Mouse (Mus musculus): ENCODE data around the gene Gm20388.

Gm20388 gene

DNA sequence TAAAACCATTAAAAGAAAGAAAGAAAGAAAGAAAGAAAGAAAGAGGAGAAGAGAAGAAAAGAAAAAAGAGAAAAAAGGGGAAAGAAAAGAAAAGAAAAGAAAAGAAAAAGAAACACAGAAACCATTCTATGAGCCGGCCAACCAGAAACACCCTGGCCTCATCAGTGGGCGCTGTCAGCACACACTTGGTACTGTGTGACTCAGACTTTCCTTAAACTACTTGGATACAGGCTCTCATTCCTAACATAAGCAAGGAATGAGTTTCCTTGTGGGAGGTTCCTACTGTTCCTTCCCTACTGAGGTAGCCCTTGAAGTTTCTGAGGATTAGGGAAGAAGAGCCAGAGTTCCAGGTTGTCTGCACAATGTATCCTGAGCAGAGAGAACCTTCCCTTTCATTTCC is 3420.7 kb downstream of the Gm20388 start:
- no peak for DNase-seq

DNA sequence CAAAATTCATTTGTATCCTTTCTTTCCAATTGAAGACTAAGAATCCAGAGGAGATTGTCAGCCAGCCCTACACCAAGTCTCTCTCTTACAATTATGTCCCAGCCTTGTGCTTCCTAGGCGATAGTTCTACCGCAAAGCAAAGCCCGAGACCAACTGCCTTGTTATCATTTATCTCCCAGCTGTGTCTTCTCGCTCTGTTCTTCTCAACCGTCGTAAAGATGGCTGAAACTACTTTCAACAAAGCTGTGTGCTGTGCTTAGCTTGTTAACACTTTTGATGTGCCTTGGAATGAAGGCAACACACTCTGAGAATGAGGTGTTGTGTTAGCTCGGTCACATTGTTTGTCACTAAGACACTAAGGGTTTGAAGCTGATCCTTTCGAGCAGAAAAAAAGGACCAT is 3421.2 kb downstream of the Gm20388 start:
- DNase-seq, result no peak

DNA sequence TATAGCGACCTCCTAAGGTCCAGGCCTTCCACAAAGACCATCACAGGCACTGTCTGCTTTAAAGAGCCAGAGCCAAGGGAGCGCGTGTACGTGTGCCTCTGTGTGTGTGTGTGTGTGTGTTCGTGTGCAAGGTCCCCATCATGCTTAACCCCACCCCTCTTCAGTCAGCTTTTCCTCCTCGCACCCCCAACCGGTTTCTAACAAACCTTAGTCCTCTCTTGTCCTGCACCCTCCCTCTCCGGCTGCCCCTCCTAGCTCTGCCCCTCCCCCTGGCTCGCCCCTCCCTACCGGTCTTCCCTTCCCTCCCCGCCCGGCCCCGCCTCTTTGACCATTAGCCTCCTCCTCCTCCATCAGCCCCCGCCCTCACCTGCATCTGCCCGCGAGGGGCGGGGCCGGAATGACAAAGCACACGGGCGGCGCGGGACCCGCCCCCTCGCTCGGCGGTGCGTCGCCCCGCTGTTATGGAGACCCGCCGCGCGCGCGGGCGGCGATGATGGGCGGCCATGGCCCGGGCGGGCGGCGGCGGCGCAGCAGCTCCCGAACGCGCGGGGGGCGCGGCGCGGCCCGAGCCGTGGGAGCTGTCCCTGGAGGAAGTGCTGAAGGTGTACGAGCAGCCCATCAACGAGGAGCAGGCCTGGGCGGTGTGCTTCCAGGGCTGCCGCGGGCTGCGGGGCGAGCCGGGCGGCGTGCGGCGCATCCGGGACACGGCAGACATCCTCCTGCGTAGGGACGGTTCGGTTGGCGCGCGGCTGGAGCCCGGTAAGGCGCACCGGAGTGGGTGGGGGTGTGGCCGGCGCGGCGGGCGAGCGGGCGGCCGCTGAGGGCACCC is 3421.8 kb downstream of the Gm20388 start, which contains the start of gene Spire2:
Spire2 (plus strand) TSS at position 452 of the 829 bp plus-strand sequence.
- peak; percentile 94 for DNase-seq

DNA sequence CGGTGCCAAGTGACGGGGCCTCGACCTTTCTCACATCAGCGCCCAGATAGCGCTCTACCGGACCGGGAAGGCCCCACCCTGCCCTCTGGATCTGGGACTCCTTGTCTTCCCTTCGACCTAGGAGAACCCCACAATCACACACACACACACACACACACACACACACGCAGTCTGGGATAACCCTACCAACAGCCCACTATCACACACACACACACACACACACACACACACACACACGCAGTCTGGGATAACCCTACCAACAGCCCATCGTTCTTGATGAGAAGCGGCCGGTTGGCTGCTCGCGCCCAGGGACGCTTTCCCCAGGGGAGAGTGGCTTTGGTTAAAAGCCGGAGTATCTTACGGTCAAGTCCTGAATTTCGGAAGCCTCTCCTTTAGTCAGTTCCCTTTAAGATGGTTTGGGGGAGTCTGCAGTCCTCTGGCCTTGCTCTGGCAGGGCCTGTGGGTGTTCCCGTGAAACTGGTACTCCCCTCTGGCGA is 3422.5 kb downstream of the Gm20388 start:
- DNase-seq, result peak; percentile 40

DNA sequence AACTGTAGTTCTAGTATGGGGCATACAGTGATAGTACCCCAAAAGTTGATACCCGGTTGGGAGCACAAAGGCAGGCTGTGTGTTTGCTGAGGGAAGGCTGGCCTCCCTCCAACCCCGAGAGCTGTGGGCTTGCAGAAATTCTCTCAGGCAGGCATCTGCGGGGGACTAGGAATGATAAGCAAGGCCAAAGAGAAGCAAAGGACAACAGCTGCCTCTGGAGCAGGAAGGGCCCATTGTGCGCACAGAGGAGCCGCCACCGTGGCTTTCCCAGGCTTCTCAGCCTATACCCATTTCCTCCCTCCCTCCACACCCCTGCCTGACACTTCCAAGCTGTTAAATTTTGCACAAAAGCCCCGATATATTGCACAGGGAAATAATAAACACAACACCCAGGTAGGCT is 3423.2 kb downstream of the Gm20388 start:
- no peak for DNase-seq

DNA sequence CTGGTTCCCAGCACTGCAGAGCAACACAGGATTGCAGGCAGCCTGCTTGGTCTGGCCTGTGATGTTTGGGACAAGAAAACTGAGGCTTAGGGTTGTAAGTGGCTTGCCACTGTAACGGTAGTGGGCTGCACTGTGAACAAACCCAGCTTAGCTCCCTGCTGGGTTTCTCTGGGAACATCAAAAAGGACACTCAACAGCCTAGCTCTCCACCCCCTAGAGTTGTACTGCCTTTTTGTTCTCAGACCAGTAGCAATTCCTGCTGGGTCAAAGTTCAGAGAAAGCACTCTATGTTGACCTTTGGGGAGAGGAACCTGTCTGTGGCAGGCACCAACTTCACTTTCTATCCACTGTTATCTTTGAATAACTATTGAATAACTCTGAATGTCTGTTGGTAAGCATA is 3423.8 kb downstream of the Gm20388 start:
- DNase-seq, result no peak

DNA sequence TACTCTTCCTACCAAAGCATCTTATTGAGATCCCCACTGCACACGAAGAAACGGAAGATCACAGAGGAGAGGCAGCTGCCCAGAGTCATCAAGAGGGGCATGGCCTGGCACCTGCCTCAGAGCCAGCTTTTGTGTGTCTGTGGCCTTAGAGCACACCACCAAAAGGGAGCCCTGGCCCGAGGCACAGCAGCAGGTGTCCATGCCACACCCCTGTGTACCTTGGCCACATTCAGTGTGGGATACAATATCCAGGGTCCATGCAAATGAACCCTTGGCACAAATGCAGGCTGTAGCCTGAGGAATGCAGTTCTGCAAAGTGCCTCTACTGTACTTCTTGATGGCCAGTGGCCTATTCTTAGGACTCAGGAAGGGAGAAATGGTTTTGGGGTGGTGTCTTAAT is 3426.8 kb downstream of the Gm20388 start:
- DNase-seq, result no peak

DNA sequence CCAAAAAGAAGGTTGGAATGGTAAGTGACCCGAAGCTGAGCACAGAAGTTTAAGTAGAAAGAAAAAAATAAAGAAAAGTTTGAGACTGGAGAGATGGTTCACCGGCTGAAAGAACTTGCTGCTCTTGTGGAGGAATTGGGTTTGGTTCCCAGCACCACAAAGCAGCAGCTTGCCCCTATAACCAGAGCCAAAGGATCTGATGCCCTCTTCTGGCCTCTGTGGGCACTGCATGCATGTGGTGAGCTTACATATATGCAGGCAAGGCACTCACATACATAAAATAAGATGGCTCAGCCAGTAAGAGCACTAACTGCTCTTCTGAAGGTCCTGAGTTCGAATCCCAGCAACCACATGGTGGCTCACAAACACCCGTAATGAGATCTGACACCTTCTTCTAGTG is 3429.4 kb downstream of the Gm20388 start:
- DNase-seq, result no peak

DNA sequence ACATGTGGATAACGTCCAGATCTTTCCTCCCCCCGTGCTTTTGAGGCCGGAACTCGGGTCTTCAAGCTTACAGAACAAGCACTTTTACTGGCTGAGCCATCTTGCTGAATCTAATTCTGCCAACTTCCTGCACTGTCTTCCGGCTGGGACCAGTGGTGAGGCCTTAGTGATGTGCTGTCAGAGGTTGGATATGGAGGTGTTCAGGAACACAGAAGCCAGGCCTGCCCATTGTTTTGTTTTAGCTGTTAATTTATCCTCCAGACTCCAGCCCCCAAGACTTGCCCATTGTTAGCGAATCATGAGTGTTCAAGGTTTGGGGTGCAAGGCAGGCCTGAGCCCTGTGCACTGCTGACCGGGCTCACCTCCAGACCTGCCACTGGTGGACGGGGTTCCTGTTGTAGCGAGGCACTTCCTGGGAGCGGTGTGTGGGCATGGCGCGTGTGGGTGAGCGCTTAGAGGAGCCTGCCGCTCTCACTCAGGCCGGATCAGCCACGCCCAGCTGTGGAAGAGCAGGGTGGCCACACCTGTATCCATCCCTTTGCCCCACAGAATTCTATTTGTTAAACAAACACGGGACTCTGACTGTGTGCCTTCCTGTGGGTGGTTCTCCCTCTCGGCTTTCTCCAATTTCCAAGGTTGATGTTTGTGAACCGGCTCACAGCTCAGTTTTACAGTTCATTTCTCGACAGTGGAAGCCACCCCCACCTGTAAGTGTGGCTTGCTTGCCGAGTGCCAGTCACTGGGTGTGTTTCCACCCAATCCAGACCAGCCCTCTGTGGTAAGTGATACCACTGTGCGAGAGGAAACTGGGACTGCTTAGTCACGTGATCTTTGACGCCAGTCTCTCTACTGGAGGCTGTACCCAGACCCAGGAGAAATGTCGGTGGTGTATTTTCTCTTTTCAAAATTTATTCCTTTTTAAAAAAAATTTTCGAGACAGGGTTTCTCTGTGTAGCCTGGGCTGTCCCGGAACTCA is 3430.7 kb downstream of the Gm20388 start:
- no peak for DNase-seq

DNA sequence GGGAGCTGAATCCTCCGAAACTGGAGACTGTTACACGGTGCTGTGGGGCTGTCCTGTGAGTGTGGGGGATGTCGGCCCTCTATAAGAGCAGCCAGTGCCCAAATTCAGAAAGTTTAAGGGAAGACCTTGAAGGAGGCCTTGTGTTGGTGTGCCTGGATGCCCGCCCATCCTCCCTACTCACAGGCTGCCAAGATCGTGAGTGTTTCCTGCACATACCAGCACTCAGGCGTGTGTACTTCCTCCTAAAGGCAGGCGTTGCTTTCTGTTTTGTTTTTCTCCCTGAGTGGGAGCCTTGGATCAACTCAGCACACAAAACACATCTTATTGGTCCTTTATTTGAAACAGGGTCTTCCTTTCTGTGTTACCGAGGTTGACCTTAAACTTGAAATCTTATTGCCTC is 3431.6 kb downstream of the Gm20388 start:
- no peak for DNase-seq

DNA sequence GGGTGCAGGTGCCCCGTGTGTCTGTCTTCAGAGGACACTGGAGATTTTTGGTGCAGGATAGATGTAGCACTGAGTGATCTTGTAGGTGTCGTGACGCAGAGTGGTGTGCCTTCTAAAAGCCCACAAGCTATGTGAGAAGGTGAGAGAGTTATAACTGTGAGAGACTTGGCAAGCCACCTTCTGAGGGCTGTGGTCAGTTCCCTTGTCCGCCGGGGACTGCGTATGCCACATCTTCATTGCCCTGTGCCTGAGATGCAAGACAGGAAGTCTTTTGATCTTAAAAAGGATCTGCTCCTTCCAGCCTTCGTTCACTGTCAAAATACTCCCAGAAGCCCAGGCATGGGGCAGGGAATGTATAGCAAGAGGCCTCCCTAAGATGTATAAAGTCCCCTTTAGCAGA is 3432.3 kb downstream of the Gm20388 start:
- no peak for DNase-seq

DNA sequence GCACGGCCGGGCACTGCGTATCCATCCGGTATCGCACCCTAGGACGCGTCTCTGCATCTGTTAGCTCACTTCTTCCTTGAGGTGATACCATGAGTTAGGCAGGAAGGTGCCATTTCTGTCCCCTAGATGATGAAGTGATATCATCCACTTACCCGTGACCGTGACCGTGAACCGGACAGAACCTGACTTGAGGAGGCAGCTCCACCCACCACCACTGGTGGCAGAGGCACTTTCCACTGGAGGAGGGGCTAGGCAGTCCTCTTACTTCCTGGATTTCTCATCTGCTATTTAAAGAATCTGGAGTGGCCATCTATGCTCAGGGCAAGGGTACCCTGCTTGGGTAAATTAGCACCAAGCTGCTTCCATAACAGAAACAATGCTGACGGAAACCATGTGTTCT is 3432.8 kb downstream of the Gm20388 start:
- no peak for DNase-seq

DNA sequence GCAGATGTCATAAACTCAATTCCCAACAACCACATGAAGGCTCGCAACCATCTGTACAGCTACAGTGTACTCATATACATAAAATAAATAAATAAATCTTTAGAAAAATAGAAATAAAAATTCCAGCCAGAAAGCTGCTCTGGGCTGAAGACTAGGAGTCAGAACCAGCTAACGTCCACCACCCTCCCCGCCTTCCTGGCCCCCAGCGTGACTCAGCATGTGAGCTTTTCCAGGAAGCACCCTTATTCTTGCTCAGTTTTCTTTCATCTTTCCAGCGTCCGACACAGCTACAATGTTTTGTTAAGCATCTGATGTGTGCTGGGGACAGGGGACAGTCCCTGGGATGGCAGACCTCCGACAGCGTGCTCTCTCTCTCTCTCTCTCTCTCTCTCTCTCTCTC is 3434.5 kb downstream of the Gm20388 start:
- DNase-seq, result no peak

DNA sequence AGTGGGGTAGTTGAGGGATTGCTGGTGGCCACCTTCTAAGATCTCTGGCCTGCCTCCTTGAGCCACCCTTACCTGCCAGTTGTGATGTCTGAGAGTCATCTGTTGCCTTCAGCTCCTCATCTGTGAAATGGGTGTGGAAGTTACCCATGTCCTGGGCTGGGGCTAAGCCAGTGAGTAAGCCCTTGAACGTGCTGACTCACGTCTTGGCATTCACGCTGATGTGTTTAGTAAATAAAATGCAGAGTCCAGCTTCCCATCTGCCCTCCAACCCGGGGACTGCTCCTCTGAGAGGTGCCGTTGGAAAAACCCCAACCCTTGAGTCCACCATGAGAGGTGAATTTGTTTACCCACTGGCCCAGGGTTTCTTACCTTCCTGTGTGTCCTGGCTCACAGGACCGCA is 3435.2 kb downstream of the Gm20388 start:
- no peak for DNase-seq

DNA sequence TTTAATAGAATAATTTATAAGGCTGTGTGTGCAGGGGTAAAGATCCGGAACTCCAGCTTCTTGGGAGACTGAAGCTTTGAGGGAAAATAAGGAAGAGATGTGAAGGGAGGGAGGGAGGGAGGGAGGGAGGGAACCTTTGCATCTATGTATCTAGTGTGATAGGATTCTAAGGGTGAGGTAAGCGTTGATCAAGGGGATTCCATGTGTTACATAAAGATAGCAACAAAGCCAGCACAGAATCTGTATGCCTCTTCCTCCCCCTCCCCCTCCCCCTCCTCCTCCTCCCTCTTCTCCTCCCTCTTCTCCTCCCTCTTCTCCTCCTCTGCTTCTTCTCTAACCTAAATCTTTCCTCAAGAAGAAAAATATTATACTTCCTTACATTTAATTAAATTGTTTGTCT is 3436.7 kb downstream of the Gm20388 start:
- DNase-seq, result no peak

DNA sequence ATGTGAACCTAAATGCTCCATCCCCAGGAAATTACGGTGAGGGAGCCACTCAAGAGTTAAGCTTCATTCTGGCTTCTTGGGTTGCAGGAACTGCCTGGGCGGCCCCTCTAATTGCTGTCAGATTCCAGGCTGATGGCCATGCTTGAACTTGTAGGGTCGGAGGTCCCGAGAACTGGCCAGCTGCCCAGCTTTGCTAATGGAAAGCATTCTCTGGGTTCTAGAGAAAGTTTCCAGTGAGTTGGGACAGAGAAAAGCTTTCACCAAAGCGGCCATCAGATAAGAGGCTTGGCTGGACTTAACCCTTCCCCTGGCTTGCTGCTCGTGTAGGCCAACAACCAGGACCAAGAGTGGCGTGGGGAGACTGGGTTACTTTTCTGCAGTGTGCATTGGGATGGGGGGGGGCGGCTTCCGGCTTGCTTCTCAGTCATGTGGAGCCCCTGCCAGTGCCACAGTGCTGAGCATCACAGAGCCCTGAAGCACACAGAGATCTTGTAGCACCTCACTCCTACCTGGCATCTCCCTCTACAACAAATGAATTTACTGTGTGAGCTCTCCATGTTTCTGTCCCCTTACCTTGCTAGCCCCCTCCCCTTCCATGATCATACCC is 3437.7 kb downstream of the Gm20388 start:
- peak; percentile 57 for DNase-seq

DNA sequence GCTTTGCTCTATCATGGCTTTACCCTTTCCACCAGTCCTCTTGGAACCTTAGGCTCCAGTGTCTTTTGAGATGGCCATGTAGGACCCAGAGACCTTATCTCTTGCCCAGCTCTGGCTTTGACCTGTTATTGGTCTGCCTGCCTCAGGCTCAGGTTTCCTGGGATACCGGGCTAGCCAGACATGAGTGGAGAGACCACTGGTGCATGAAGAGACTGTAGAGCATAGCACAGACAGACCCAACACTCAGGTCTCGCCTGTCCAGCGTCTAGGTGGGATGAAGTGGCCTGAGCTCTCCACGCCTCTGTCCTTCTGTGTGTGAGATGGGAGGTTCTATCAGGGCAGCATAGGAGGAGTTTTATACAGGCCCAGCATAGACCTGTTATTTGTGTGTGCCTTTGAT is 3438.4 kb downstream of the Gm20388 start:
- DNase-seq, result no peak

DNA sequence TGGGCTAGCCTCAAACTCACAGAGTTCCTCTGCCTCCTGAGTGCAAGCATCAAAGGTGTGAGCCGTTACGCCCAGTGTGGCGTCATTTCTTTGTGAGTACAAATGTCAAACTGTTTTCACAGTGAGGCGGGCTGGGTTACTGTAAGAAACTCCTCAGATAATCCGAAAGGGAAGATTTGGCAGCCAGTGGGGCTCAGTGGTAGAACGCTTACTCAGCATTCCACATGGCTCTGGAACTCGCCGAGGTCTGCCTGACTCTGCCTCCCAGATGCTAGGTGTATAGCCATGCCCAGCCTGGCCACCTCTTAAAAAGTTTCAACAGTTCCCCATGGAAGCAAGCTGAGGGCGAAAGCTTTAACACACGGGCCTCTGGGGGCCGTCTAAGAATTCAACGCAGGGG is 3441.5 kb downstream of the Gm20388 start:
- DNase-seq, result no peak

DNA sequence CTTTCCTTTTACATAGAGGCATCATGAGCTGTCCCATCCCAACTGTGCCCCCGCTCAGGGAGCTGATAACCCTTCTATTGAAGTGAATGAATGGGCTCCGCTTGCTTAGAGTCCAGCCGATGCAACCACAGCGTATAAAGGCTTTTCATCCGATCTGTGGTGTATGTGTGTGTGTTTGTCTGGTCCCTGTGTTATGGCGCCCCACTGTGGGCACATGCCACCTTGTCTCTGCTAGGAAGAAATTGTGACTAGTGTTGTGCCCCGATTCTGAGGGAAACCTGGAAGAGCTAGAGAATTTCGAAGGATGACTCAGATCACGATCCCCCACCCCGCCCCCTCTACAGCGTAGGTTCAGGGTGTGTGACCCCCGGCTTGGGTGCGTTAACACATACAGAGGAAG is 3442.1 kb downstream of the Gm20388 start:
- peak; percentile 60 for DNase-seq

DNA sequence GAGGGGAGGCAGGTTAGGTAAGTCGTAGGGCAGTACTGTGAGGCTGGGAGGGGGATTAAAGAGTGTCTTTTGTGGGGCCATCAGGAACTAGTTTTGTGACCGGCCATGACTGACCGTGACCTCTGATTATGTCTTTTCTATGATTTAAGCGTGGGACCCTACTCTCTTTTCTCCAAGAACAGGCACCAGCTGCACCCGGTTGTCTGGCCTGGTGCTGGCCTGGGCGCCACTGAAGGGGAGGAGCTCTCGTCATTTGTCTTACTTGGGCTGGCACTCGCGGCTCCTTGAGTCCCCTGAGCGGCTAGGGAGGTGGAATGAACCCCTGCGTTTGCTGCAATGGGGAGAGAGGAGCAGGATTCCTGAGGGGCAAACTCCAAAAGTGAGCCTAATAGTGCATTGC is 3442.6 kb downstream of the Gm20388 start:
- no peak for DNase-seq

DNA sequence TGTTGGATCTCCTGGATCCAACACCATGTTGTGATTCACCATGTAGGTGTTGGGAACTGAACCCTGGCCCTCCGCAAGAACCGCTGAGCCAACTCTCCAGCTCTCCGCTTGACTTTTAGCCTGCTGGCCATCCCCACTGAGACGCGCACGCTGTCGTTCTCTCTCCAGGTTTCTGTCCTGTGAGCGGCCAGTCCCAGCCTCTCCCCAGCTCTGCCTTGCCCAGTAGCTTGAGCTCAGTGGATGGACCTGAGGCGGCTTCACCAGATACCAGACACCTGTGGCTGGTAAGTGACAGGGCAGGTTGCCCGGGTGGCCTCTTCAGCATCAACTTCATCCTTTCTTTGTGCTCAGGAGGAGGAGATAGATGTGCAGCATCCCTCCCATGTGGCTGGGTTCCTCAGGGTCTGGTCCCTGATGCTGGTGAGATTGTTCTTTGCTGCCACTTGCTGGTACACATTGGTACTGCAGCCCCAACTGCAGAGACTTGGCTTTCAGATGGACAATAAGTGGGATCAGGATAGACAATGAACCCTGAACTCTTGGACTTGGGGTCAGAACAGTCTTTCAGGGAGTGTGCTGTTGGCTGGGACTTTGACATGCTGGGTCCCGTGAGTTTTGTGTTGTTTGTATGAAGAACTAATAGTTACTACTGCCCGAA is 3450.6 kb downstream of the Gm20388 start:
- peak; percentile 85 for DNase-seq

DNA sequence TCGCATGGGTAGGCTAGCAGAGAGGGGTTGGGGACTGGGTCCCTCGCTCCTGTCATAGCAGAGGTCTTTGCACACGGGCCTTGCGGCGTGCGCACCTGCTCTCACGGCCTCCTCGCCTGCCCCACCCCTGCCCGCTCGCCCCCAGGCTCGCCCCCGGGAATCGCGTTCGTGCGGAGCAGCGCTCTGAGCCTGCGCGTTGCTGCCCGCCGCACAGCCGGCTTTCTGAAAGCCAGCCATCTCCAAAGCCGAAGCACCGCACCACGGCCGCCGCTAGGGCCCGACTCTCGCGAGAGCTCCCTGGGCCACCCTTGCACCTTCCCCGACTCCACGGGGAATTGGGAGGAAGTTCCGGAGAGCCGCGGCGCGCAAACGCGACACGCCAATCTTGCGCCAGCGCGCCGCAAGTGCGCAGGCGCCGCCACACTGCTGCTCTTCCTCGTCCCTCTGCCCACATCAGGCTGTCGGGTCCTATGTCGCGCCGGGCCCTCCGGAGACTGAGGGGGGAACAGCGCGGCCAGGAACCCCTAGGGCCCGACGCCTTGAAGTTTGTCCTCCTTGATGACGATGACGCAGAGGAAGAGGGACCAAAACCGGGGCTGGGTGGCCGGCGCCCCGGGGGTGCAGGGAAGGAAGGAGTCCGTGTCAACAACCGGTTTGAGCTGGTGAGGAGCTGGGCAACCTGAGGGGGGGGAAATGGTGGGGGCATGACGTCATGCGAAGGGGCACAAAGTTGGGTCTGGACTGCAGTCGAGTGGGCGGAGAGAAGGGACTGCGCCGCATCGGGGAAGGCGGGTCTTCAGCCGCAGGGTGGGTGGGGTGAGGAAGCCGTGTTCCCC is 3463.0 kb downstream of the Gm20388 start, which contains the start of gene Tcf25:
Tcf25 (plus strand) TSS at position 351 of the 836 bp plus-strand sequence.
- peak; percentile 98 for DNase-seq
